Mouse (Mus musculus) cerebellum, adult 2 months (tissue): ENCODE measurements around the gene Apon. TPM values are rescaled to one million over a fixed set of nuclear protein-coding genes. Genes with fewer than 3 reads are reported as not detected.

Experiments used
- DNase-seq, 2 experiments: peaks; one replicate each; pipeline ENCODE4 v3.0.0; 2021
- H3K27ac ChIP-seq: fragments of 200-500 bp; 2 replicates; pipeline ENCODE4 v1.5.1; 2012; ENCODE audit warnings: low read length, control low read depth, inconsistent platforms; ENCODE audit not compliant: insufficient read depth
- H3K27me3 ChIP-seq: fragments of 200-500 bp; 2 replicates; pipeline ENCODE4 v1.6.1; 2012; ENCODE audit warnings: inconsistent platforms, mild to moderate bottlenecking, low read length, moderate library complexity; ENCODE audit not compliant: control insufficient read depth, insufficient read depth
- H3K4me1 ChIP-seq: fragments of 200-500 bp; 2 replicates; pipeline ENCODE4 v1.6.1; 2011; ENCODE audit warnings: low read length; ENCODE audit not compliant: control insufficient read depth, insufficient read depth
- H3K4me3 ChIP-seq: fragments of 200-500 bp; replicated peaks from 2 replicates; pipeline ENCODE3; 2011; ENCODE audit warnings: mild to moderate bottlenecking, low read depth, low read length, control low read depth; ENCODE audit not compliant: insufficient read depth
- CTCF ChIP-seq: fragments of 200-500 bp; IDR thresholded peaks from 2 replicates; pipeline ENCODE4 v1.5.1; 2011; ENCODE audit warnings: low read depth, mild to moderate bottlenecking, control low read depth, low read length, moderate library complexity, borderline replicate concordance; ENCODE audit not compliant: insufficient read depth
- POLR2A ChIP-seq: fragments of 200-500 bp; IDR thresholded peaks from 2 replicates; pipeline ENCODE4 v1.6.1; 2011; ENCODE audit warnings: low read length, control low read depth, borderline replicate concordance; ENCODE audit not compliant: insufficient read depth
- WGBS: fragments of 180-500 bp; shearing (Covaris S2); methylation state at CpG from one replicate; pipeline ENCODE4 v1.1.7; 2018; 5-methylcytosine and 5-hydroxymethylcytosine counted together
- polyA plus RNA-seq: library from polyadenylated mRNA; depleted of rRNA; stranded (reverse); fragments of >200 nt; gene quantifications from 2 replicates; pipeline ENCODE4 v1.2.3, GENCODE M21; 2012; rRNA removed

Gene Apon
- polyA plus RNA-seq, 1 experiment: not detected

DNA sequence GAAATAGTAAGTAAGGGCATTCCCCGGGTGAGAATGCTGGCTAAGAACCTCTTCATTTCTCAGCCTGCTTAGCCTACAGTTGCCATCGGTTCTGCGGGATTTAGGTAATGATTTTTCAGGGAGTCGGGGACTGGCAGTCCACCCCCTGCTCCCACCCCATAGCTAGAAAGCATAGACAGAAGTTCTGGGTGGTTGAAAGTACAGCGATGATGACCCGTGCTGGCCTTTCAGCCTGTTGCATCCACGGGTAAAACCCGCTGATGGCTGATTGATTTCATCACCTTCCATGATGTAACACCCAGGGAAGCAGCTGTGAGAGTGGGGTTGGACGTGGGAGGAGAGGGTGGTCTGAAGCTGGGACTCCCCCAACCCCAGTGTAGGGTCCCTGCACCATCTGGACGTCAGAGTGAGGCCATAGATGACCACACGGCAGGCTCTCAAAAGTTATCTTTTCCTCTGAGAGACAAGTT, 44.8 kb downstream of the Apon start, which contains the start of gene Il23a:
Gene Il23a, minus strand, starts transcription at position 51 of the 470 bp plus-strand sequence.
- H3K4me1 ChIP-seq: peaks cover 11% of the 10 kb centered on the region
- 80% methylated on average over 11 of the region's 11 CpGs for WGBS
- TF ChIP-seq CTCF: no peak
- TF ChIP-seq POLR2A: no peak
- no peaks in the 10 kb centered on the region for H3K27me3 ChIP-seq
- no peak for DNase-seq
- no peak within 1 kb of the TSS for H3K4me3 ChIP-seq
- H3K27ac ChIP-seq: peak within 1 kb of the TSS; percentile 52

DNA sequence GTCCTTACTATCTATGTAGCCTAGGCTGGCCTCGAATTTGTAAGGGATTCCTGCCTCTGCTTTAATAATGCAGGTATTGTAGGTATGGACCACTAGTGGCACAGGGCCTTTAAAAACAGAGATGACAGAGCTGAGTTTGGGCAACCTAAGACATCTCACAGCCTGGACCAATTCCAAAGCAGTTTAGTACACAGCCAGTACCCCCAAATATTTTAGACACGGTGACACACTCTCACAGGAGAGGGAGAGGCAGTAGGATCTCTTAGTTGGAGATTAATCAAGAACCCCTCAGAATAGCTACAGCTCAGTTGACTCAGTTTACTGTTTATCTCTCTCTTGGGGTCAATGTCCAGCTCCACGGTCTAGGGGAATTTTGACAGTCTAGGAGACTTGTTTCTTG, 48.5 kb downstream of the Apon start:
- peak in 1 of 2 experiments; percentile 29 for DNase-seq
- WGBS: 23% methylated on average over 3 of the region's 3 CpGs

DNA sequence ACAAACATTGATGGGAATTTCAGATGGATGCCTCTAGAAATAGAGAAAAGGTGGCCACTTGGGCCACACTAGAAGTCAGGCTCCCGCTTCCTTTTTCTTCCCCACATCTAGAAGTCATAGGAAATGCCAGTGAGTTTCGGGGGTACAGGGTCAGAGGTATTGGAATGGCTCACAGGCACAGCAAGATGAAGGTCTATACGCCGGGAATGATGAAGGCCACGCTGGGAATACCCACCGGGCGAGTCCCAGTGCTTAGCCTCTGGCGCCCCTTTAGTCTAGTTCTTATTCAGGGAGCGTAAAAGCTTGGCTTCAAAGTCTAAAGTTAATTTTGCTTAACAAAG, 48.9 kb downstream of the Apon start:
- Histone ChIP-seq H3K27me3 (no peaks in the 10 kb centered on the region), H3K4me3 (peak overlapping the region; percentile 92), H3K4me1 (peaks cover 14% of the 10 kb centered on the region), H3K27ac (peak overlapping the region; percentile 92)
- no peak for TF ChIP-seq POLR2A
- no peak for TF ChIP-seq CTCF
- no peak for DNase-seq
- under 1% methylated on average over 9 of the region's 9 CpGs for WGBS

More for the DNA sequence above, 48.5 kb downstream of the Apon start:
- TF ChIP-seq POLR2A: no peak
- TF ChIP-seq CTCF: no peak
- peak overlapping the region; percentile 92; the same call in 1 of the 2 replicates for H3K27ac ChIP-seq
- no peaks in the 10 kb centered on the region for H3K27me3 ChIP-seq
- peak overlapping the region; percentile 92 for H3K4me3 ChIP-seq
- H3K4me1 ChIP-seq: peaks cover 18% of the 10 kb centered on the region

DNA sequence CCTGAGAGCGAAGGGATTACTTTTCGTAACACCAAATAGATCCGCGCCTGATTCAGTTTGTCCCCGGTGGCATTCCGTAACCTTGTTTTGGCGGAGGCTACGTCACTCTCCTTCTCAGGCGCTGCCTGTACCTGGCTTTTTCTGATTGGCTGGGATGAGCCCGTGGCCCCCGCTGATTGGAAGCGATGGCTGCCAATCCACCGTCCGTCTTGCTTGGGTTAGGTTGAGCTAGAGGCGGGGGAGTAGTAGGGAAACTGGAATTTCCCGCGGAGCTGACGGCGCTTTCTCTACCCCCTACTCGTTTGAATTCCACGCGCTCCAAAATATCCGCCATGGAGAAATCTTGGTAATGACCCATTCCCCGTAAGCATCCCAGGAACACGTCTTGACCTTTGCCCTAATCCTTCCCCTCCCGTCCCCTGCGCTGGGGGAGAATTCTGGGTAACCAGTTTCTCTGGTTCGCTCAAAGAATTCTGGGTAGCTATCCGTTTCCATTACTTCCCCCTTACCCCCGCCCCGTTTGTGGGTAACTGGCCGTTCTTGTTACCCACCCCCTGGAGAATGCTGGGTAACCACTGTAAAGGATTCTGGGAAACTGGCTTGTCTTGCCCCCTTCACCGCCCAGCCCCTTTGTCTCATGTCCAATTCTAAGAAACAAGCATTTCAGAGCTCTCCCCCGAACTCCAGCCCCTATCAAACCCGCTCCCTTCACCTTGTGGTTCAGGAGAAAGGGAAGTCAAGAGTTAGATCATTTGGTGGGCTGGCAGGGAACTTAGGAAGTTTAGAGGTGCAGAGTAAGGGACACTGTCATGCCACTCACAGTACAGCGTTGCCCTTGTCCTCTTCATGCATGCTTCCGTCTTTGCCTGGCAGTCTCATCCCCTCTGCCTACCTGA, 49.5 kb downstream of the Apon start, which contains the start of gene Pan2:
Gene Pan2, plus strand, starts transcription at position 210 of the 896 bp plus-strand sequence.
- Histone ChIP-seq H3K4me3 (peak within 1 kb of the TSS; percentile 92), H3K27ac (peak within 1 kb of the TSS; percentile 99), H3K4me1 (peaks cover 9% of the 10 kb centered on the region; the same call in 1 of the 2 replicates), H3K27me3 (no peaks in the 10 kb centered on the region)
- TF ChIP-seq CTCF (no peak), POLR2A (peak; percentile 66; the same call in 1 of the 2 replicates)
- peak; percentile 100 for DNase-seq
- under 1% methylated on average over 37 of the region's 37 CpGs for WGBS

Other genes starting within 250 kb of the Apon start
- not detected in 2 replicates for gene Hsd17b6, start 246.5 kb upstream of the Apon start, polyA plus RNA-seq
- gene Prim1, start 238.9 kb upstream of the Apon start, polyA plus RNA-seq: 16.2 and 17.4 TPM in 2 replicates
- gene Naca, start 218.5 kb upstream of the Apon start, polyA plus RNA-seq: 209 and 230 TPM in 2 replicates
- 69.9 and 75.5 TPM in 2 replicates for gene Ptges3, start 195.1 kb upstream of the Apon start, polyA plus RNA-seq
- gene Atp5b, start 170.8 kb upstream of the Apon start, polyA plus RNA-seq: 2,153 and 2,193 TPM in 2 replicates
- gene Baz2a, start 162.5 kb upstream of the Apon start, polyA plus RNA-seq: 42.9 and 45.2 TPM in 2 replicates
- gene Rbms2, start 73.8 kb upstream of the Apon start, polyA plus RNA-seq: 23.5 and 23.7 TPM in 2 replicates
- 68.3 and 77.7 TPM in 2 replicates for gene Gls2, start 59.6 kb upstream of the Apon start, polyA plus RNA-seq
- gene Spryd4, start 42.3 kb upstream of the Apon start, polyA plus RNA-seq: 13.5 and 15.6 TPM in 2 replicates
- gene Mip, start 28.3 kb upstream of the Apon start, polyA plus RNA-seq: not detected in 2 replicates
- gene Timeless, start 22.0 kb upstream of the Apon start, polyA plus RNA-seq: 6.3 and 6.6 TPM in 2 replicates
- not detected in 2 replicates for gene Apof, start 14.6 kb downstream of the Apon start, polyA plus RNA-seq
- 94.4 and 110 TPM in 2 replicates for gene Stat2, start 16.5 kb downstream of the Apon start, polyA plus RNA-seq
- 1.2 and 1.8 TPM in 2 replicates for gene Il23a, start 44.7 kb downstream of the Apon start, polyA plus RNA-seq
- gene Pan2, start 49.2 kb downstream of the Apon start, polyA plus RNA-seq: 42.6 and 48.5 TPM in 2 replicates
- 65.3 and 65.4 TPM in 2 replicates for gene Cnpy2, start 68.4 kb downstream of the Apon start, polyA plus RNA-seq
- 251 and 252 TPM in 2 replicates for gene Cs, start 83.6 kb downstream of the Apon start, polyA plus RNA-seq
- 115 and 117 TPM in 2 replicates for gene Coq10a, start 114.9 kb downstream of the Apon start, polyA plus RNA-seq
- gene Ankrd52, start 123.0 kb downstream of the Apon start, polyA plus RNA-seq: 40.6 and 41.6 TPM in 2 replicates
- gene Slc39a5, start 147.1 kb downstream of the Apon start, polyA plus RNA-seq: 0.13 TPM in 1 of 2 replicates, not detected in the other
- gene Nabp2, start 157.4 kb downstream of the Apon start, polyA plus RNA-seq: 78.9 and 83.6 TPM in 2 replicates
- 88.0 and 90.5 TPM in 2 replicates for gene Rnf41, start 157.6 kb downstream of the Apon start, polyA plus RNA-seq
- 239 and 260 TPM in 2 replicates for gene Smarcc2, start 205.2 kb downstream of the Apon start, polyA plus RNA-seq
- gene Myl6, start 240.0 kb downstream of the Apon start, polyA plus RNA-seq: 1,381 and 1,434 TPM in 2 replicates
- gene Myl6b, start 244.6 kb downstream of the Apon start, polyA plus RNA-seq: 28.9 and 36.1 TPM in 2 replicates